In genomic region chr4:59189546-59190237, GRCm38 (mm10) we compare ENCODE assay signal across 9 mouse cellular contexts. TPM values are rescaled to one million over a fixed set of nuclear protein-coding genes. Genes with fewer than 3 reads are reported as not detected.
A peak's percentile ranks its signal among the peaks of the same experiment; 100 is the strongest.
DNase-seq lines count a peak whose midpoint lies in the region; ATAC-seq and TF ChIP-seq lines count a peak whose summit lies in the region.
"Had no signal": no experiment of that assay in that cellular context is flagged by ENCODE, and none has a peak within 500 bp of the region (broad histone marks: within the 10 kb centered on the region; RNA-seq: fewer than 3 reads in every experiment).

No protein-coding gene starts in this region.

- H3ac ChIP-seq in C2C12 (ENCODE audit: control insufficient read depth, insufficient read length, low read depth): peak overlapping the region; percentile 99

- H3K27me3 ChIP-seq in C2C12 (ENCODE audit: control insufficient read depth, insufficient read depth, insufficient read length): no peaks in the 10 kb centered on the region
- no peaks in the 10 kb centered on the region for H3K27me3 ChIP-seq in heart, embryonic 13.5 days (replicated peaks)
- no peaks in the 10 kb centered on the region for H3K27me3 ChIP-seq in small intestine, adult 2 months (ENCODE audit: control insufficient read depth, insufficient read depth, low read length)

- H3K9me3 ChIP-seq in heart, embryonic 13.5 days: no peaks in the 10 kb centered on the region

- peak overlapping the region; percentile 95 for H3K27ac ChIP-seq in heart, embryonic 13.5 days (replicated peaks)
- H3K27ac ChIP-seq in small intestine, adult 2 months (ENCODE audit: insufficient read depth, low read depth, low read length): peak overlapping the region; percentile 79

- under 1% methylated on average over 50 of the region's 54 CpGs for WGBS in heart, embryonic 13.5 days
- WGBS in small intestine, adult 2 months: under 1% methylated on average over 54 of the region's 54 CpGs

- peak overlapping the region; percentile 77 for H3K4me2 ChIP-seq in heart, embryonic 13.5 days

- no peak for TF ChIP-seq POLR2A in small intestine, adult 2 months (IDR thresholded peaks at IDR 0.05; ENCODE audit: low read depth, low read length)

- intact Hi-C loops in gastrocnemius, postnatal 14 days (cut with DNase I; ENCODE audit: low total_unique reads): loop anchor here (5.0 kb wide), 1 partner anchor 92 kb away; no protein-coding TSS in a partner anchor

- H3K4me3 ChIP-seq in C2C12 (ENCODE audit: insufficient read depth, poor library complexity, severe bottlenecking): peak overlapping the region; percentile 94
- peak overlapping the region; percentile 83 for H3K4me3 ChIP-seq in heart, embryonic 13.5 days
- H3K4me3 ChIP-seq in small intestine, adult 2 months (ENCODE audit: low read depth, low read length): peak overlapping the region; percentile 85

- peak; percentile 15; the same call in 1 of the 2 replicates for ATAC-seq in heart, embryonic 13.5 days (ENCODE audit: extremely low read depth, insufficient number of reproducible peaks, low FRiP score, low TSS enrichment)

- H3K79me3 ChIP-seq in C2C12 (ENCODE audit: low read depth): peaks cover 53% of the 10 kb centered on the region

- peaks cover 28% of the 10 kb centered on the region for H3K4me1 ChIP-seq in heart, embryonic 13.5 days
- no peaks in the 10 kb centered on the region; the same call in 1 of the 2 replicates for H3K4me1 ChIP-seq in small intestine, adult 2 months (ENCODE audit: control insufficient read depth, insufficient read depth, insufficient read length, low read length)

- H3K36me3 ChIP-seq in C2C12 (ENCODE audit: control insufficient read depth, insufficient read depth): peaks cover 21% of the 10 kb centered on the region
- no peaks in the 10 kb centered on the region for H3K36me3 ChIP-seq in heart, embryonic 13.5 days
- H3K36me3 ChIP-seq in small intestine, adult 2 months (ENCODE audit: control insufficient read depth, insufficient read depth, low read length): 0 out of 2 replicates have a peak, but pooled peaks cover 2% of the 10 kb centered on the region

- H3K79me2 ChIP-seq in C2C12 (ENCODE audit: control insufficient read depth, insufficient read depth): peaks cover 54% of the 10 kb centered on the region

- TF ChIP-seq CTCF in C2C12 (IDR thresholded peaks at IDR 0.05; ENCODE audit: control insufficient read depth, insufficient read depth, insufficient read length): no peak
- TF ChIP-seq CTCF in small intestine, adult 2 months (IDR thresholded peaks at IDR 0.05; ENCODE audit: extremely low read depth, insufficient read length, insufficient replicate concordance, low read depth, low read length): no peak

- H3K9ac ChIP-seq in heart, embryonic 13.5 days: peak overlapping the region; percentile 99

- DNase-seq in 3134 (ENCODE audit: extremely low read depth, insufficient read length, low spot score): peak; percentile 67
- peak; percentile 47 for DNase-seq in embryo, embryonic 11 days
- peak; percentile 20 for DNase-seq in layer of hippocampus, adult 9-11 months
- DNase-seq in lung, postnatal 10 days: peak; percentile 19
- no peak for DNase-seq in gastrocnemius, postnatal 14 days

TF ChIP-seq in C2C12, 6 proteins besides CTCF, POLR2A, EP300 and RAD21:
- TF ChIP-seq USF1 (IDR thresholded peaks at IDR 0.05; ENCODE audit: low read depth) (no peak), FOSL1 (IDR thresholded peaks at IDR 0.05; ENCODE audit: insufficient read depth, low read length, poor library complexity, severe bottlenecking) (no peak), CEBPB (IDR thresholded peaks at IDR 0.05; ENCODE audit: low read depth) (no peak), MYOD1 (IDR thresholded peaks at IDR 0.05; ENCODE audit: control insufficient read depth, insufficient read length, low read depth) (no peak), MAX (IDR thresholded peaks at IDR 0.05) (no peak), MYOG (IDR thresholded peaks at IDR 0.05; ENCODE audit: control insufficient read depth, extremely low read depth, insufficient read length) (no peak)

RNA-seq across cellular contexts. Expression of gene Ugcg, which starts 0.6 kb away (rescaled TPM):
- 34.5 TPM for polyA plus RNA-seq in C2C12 (2012; fragmentation: generic; extraction: Trizol)
- polyA plus RNA-seq in heart, embryonic 13.5 days (2015; fragmentation: Nextera tagmentation; extraction: Ambion mirVana): 6.9 and 7.1 TPM in 2 replicates
- 9.6 and 109 TPM in 2 replicates for polyA plus RNA-seq in small intestine, adult 2 months (2012; rRNA removed)
- total RNA-seq in gastrocnemius, postnatal 14 days (2021): 10 to 100 TPM; 10.2 to 10.4 TPM

RNA-seq across cellular contexts. Expression of gene AI481877, which starts 50.9 kb away (rescaled TPM):
- not detected for polyA plus RNA-seq in C2C12 (2012; fragmentation: generic; extraction: Trizol)
- not detected in 2 replicates for polyA plus RNA-seq in heart, embryonic 13.5 days (2015; fragmentation: Nextera tagmentation; extraction: Ambion mirVana)
- 0.04 TPM in 1 of 2 replicates, not detected in the other for polyA plus RNA-seq in small intestine, adult 2 months (2012; rRNA removed)
- total RNA-seq in gastrocnemius, postnatal 14 days (2021): not detected
- total RNA-seq: gastrocnemius, postnatal 36 days had no signal
